Mouse (Mus musculus): ENCODE results near the gene Irak2.

Gene Irak2

DNA sequence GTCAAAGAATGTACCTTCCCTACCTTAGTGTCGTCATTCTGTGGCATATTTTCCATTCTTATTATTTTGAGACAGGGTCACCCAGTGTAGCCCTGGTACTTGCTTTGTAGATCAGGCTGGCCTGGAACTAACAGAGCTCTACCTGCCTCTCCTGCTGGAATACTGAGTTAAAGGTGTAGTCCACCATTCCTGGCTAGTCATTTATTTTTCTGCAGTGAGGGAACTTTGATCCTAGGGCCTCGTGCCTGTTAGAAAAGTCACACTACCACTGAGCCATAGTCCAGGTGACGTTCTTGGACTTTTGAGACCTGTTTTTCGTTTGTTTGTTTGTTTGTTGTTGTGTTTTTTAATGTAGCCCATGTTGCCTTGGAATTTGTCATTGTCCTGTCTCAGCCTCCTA, 934 bp downstream of the Irak2 start:
- no peak for DNase-seq (ENCODE audit: low spot score in 2 of 2)

DNA sequence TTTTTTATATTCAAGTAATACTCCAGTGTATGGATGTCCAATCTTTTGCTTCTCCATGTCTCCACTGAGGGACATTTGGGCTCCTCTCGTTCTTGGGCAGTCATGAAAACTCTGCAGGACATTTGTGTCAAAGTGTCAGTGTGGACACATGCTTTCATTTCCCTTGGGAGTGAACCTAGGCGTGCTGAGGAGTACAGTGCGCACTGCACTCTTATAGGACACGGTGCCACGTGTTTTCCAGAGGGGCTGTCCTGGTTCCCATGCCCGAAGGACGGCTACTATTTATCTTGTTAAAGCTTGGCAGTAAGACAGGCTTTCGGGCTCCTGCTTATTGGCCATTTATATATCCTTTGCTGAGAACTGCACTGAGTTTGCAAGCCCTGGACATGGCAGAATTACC, 4.3 kb downstream of the Irak2 start:
- DNase-seq (ENCODE audit: low spot score in 2 of 2), result no peak

DNA sequence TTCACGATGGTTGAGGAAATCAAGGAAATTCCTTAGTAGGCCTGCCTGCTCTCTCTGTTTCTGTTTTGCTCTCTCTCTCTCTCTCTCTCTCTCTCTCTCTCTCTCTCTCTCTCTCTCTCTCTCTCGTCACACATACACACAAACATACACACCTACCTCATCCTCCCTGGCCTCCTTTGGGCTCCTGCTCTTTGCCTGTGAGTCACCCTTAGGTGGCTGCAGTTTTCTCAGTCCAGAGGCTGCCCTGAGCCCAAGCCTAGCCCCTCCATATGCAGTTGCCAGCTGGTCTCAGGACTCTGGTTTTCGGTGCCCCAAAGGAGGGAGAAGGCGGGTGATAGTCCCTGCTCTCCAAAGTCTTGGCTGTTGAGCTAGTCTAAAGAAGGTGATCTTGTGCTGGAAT, 4.8 kb downstream of the Irak2 start:
- DNase-seq (ENCODE audit: low spot score in 2 of 2), result no peak

DNA sequence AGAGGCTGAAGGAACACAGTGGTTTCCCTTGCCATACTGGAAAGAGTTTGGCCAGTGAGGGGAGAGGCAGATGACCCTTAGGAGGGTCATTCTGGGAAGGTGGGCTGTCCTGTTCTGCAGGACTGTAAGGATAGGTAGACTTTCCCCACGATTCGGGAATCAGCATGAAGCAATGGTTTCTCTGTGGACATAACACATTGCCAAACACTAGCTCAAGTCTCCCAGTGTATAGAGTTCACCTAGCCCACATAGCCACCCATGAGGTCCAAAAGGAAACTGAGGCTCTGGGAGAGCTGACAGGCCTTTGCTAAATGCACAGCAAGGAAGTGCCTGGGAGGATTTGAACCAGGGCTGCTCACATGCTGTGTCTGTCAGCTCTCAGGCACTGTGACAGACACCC, 5.7 kb downstream of the Irak2 start:
- DNase-seq (ENCODE audit: low spot score in 2 of 2), result no peak

DNA sequence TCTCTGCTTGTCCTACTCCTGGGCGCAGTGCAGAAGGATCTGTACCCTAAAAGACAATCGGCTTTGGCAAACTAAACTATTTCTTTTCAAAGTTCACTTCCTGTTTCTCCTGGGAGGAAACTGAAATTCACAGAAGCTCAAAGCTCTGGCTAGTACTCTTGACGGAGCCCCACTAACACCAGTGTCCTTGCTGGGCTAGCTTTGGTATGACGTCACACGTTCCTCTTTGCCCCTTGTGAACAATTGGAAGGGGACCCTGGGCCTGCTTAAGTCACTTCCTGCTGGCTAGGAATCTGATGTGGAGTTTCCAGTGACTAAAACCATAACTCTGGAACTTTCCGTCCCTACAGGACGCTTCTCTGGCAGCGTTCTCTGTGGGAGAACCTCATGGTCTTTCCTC, 6.5 kb downstream of the Irak2 start:
- peak; percentile 87 to 95 for DNase-seq (ENCODE audit: low spot score in 2 of 2)

DNA sequence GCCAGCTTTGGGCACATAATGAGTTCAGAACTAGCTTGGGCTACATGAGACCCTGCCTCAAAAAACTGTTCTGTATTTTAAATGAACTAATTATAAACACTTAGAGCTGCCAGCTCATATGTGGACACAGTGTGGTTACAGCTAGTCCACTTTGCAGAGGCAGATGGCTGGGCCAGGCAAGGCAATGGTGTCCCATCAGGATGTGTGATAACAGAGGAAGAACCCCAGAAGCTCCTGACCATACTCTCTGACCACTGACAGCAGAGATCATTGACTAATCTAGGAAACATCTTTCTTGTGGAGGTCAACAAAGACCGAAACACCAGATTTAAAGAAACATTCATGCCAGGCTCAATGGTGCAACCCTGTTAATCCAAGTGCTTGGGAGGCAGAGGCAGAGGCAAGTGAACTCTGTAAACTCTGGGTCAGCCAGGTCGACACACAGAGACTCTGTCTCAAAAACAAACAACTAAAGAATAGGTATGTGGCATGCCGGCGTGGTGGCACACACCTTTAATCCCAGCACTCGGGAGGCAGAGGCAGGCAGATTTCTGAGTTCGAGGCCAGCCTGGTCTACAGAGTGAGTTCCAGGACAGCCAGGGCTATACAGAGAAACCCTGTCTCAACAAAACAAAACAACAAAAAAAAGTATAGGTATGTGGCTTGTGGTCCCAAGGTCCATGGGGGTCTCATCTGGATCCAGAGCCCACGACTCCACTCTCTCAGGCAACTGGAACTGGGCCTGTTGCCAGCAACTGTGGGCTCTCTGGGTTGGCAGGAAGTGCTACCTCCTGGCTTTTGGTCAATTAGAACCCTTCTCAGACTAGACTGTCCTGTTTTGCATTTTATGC, 11.3 kb downstream of the Irak2 start:
- no peak for DNase-seq (ENCODE audit: low spot score in 2 of 2)

DNA sequence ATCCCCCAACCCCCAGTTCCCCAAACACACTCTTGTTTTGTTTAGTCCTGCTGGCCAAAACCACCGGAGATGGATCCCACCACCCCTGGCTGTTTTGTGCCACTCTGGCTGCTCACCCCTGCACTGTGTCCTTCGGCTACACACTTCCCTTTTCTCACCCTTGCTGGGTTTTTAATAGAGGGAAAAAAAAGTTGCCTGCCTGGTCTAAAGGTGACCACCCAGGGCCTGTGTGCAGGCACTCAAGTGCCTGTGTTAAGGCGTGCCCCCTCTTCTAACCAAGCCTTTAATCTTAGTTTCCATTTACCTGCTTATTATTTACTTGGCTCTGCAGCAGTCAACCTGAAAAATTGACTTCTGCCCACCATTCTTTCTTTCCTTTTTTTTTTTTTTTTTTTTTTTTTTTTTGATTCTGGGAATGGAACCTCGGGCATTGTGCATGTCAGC, 12.0 kb downstream of the Irak2 start:
- DNase-seq (ENCODE audit: low spot score in 2 of 2), result no peak

DNA sequence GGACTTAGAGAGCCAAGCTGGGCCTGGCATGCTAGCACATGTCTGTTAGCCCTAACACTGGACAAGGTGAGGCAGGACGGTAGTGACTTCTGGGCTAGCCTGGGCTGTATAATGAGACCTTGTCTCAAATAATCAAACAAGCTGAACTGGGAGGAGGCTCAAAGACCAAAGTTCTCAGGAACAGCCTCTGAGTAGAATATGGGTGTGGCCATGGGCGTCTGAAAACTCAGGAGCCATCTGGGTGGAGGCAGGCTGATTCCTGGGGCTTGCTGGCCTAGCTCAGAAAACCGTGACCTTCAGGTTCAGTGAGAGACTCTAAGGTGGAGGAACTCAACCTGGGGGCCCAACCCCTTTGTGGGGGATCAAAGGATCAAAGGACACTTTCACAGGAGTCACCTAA, 13.4 kb downstream of the Irak2 start:
- DNase-seq (ENCODE audit: low spot score in 2 of 2), result no peak

DNA sequence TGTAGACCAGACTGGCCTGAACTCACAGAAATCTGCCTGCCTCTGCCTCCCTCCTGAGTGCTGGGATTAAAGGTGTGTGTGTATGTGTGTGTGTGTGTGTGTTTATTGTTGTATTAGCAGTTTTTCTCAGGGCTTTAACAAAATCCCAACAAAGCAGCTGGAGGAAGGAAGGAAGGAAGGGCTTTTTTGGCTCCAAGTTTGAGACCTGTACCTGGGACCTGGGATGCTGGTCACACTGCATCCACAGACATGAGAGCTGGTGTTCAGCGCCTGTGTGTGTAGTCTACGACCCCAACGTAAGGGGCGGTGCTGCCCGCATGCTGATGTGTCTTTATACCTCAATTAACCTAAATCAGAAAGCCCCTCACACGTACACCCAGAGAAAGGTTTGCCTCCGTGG, 15.3 kb downstream of the Irak2 start:
- DNase-seq (ENCODE audit: low spot score in 2 of 2), result no peak

DNA sequence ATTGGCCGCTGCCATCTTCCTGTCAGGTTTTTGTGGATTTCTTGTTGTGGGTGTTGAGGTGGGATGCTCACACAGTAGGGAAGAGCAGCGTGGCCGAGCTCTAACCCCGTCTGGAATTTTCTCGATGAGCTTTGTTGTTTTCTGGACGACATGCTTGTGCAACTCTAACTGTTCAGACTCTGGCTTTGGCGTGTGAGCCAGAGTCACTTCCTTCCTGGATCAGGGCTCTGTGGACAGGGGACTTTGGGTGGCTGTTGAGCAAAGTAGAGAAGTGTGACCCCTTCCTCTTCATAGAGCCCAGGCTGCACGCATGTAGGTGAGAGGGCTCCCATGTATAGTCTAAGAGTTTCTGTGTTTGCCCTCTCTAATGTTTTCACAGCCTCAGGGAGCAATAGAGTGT, 15.8 kb downstream of the Irak2 start:
- no peak for DNase-seq (ENCODE audit: low spot score in 2 of 2)

DNA sequence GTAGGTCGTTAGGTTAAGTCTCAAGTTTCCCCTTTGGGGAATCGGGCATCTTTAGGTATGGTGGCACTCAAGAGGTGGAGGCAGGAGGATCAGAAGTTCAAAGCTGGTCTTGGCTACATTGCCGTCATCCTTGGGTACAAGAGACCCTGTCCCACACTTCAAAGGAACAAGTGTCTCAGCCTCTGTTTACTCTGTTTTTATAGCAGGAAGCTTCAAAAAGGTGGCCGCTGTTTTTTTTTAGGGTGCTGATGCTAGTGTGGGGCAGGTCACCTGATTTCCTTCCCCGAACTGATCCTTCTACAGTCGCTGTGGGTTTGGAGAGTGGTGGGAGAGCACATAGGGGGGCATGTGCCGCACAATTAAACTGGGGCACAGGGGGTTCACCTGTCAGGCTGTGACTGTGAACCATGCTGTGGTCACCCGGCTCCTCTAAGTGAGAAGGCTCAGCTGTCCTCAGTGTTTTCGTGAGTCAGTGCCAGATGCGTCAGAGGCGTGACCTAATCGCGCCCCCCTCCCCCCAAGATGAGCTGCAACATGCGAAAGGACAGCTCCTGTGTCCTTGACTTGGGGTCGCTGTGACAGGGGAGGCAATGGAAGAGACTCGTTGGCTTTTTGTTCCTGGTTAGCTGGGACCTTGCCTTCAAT, 16.6 kb downstream of the Irak2 start:
- no peak for DNase-seq (ENCODE audit: low spot score in 2 of 2)

DNA sequence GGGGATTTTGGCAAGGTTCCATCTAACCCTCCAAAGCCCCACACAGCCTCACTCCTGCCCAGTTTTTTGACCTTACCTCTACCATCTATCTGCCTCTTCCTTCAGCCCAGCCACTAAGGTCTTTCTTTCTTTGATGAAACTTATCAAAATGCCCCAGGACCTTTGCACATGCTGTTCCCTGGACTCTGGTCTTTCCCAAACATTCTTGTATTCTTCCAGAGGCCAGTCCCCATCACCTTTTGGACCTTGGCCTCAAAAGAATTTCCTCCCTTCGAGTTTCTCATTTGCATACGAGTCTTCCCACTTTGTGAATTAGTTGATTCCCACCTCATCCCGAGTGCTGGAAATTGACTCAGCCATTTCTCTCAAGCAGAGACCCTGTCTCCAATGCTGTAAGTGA, 17.2 kb downstream of the Irak2 start:
- DNase-seq (ENCODE audit: low spot score in 2 of 2), result no peak

DNA sequence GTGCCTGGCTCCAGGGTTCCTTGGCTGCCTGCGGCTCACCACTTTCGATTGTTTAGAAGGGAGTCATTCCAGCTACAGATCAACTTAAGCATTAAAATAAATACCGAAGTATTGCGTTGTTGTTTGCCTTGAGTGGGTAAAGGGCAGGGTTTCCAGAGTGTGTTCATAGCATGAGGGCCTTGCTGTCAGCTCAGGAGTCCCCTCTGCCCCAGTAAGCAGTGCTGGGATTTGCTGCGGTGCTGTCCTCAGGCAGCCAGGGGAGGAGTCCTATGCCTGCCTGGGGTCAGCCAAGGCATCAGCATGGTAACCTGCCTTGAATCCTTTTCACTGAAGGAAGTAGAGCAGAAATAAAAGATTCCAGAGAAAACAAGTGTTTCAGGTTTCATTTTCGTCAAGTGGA, 18.6 kb downstream of the Irak2 start:
- no peak for DNase-seq (ENCODE audit: low spot score in 2 of 2)

DNA sequence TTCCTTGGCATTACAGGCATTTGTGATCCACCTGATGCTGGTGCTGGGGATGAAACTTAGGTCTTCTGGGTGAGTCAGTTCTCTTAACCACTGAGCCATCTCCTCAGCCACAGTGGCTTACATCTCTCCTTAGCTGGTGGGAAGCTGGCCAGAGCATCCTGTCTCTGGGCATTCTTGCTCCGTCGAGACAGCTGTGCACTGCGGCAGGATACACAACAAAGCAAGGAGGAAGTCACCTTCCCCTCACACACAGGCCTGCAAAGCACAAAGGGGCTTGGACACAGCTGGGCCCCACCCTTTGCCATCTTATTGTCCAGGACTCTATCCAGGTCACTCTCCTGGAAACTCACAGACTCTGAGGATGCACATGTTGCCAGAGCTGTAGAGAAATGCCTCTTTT, 20.0 kb downstream of the Irak2 start:
- peak in 1 of 2 experiments; percentile 71 for DNase-seq (ENCODE audit: low spot score in 2 of 2)

DNA sequence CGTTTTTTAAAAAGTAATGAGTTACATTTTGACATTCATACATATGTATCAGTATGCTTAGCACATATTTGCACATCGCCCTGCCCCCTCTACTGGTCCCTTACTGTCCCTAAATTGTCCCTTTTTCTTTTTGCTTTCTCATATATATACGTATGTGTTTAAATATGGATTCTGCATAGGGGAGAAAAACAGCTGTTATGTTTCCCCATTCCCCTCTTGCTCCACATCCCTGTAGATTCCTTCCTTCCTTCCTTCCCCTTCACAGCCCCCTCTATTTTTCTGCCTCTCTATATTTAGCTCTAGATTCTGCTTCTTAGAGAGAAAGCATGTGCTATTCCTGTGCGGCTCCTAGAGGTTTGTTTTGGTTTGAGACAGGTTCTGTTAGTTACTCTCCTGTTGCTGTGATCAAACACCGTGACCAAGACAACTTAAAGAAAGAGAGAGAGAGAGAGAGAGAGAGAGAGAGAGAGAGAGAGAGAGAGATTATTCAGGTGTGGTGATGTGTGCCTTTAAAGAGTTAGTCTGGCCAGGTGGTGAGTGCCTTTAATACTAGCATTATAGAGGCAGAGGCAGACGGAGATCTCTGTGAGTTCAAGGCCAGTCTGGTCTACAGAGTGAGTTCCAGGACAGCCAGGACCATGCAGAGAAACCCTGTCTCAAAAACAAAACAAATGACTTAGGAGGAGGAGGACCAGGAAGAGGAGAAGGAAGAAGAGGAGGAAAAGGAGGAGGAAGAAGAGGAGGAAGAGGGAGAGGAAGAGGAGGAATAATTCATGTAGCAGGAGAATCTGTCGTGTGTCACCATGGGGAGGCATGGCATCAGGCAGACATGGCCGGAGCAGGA, 21.6 kb downstream of the Irak2 start:
- no peak for DNase-seq (ENCODE audit: low spot score in 2 of 2)

DNA sequence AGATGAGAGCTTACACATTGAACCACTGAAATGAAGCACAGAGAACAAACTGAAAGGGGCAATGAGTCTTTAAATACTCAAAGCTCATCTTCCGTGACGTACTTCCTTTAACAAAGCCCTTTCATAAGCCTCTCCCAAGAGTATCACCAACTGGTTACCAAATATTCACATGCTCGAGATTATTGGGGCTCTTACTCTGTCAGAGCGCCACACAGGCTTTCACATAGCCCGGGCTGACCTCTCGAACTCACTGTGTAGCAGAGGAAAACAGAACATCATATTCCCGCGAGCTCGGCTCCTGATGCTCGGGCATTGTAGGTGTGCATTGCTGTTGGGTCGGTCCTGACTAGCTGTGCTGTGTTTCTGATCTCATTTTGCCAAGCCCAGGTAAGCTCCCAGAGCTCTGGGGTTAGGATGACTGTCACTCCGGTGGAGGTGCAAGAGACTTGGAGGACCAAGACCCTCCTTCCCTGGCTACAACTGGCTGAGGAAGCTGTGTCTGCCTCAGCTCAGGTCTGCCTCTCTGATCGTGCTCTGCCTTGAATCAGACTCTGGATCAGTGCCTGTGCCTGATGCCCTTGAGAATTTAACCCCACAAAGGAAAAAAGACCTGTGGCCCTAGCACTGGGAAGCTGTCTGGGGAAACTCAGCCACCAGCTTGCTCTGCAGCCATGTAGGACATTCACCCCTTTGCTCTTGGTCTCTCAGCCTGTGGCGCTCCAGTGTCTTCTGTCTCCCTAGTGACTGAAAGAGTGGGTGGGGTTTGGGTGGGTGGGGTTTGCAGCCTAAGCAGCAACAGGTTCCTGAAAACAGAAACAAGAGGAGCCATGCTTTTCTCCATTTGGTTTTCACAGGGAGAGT, 22.5 kb downstream of the Irak2 start:
- no peak for DNase-seq (ENCODE audit: low spot score in 2 of 2)

DNA sequence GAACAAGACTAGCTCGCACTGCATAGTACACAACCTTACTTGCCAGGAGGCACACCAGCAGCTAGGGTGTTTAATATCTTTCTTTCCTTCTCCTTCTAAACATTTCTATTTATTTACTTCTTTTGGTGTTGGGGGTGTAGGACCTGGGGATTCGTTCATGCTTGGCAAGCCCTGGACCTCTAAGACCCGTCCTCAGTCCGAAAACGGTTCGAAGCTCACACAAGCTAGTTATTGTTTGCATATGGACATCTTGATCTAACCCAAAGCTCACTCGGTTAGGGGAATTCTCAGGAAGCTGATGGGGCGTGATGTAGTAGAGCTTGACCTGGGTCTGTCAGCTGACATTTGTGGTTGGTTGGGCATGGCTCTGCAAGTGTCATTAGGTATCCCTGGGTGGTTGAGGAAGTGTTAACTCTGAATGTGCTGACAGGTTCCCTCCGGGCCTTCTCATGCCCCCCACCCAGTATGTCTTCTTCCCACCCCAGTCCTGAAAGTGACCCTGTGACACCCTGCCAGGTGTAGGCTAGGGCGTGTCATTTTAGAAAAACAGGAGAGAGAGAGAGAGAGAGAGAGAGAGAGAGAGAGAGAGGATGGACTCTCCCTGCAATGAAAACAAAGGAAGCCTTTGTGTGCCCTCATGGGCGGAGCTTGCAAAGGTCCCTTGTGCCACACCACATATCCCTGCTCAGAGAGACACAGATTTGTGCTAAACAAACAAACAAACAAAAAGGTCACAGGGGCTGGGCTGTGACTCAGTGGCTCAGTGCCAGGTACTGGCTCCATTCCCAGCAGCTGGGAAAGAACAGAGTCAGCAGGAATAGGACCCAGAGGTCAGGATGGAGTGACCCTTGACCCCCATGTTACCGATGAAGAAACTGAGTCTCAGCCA, 23.3 kb downstream of the Irak2 start:
- DNase-seq (ENCODE audit: low spot score in 2 of 2), result peak in 1 of 2 experiments; percentile 51

DNA sequence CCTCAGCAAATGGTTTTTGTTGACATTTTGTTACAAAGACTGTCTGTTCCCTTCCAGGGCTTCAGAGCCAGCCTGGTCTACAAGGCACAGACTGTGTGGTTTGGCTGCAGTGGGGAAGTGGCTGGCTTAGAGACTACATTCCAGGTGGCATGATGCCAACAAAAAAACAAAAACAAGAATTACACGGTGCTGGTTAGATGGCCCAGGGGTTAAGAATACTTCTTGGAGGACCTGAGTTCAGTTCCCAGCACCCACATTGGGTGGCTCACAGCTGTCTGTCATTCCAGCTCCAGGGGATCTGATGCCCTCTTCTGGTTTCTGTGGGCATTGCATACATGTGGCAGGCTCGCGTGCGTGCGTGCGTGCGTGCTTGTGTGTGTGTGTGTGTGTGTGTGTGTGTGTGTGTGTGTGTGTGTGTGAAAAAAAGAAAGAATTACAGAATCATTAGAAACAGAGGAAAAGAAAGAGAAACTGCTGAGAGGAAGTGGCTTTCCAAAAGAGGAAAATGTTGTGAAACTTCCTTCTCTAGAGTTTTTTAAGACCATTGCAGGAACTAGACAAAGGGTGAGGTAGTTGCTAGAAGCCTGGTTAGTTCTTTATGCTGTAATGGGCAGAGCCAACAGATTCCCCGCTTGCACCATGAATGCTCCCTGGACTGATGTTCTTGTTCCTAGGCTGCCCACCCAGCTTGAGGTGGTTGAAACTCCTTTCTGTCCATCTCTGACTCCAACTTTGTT, 24.9 kb downstream of the Irak2 start:
- no peak for DNase-seq (ENCODE audit: low spot score in 2 of 2)

DNA sequence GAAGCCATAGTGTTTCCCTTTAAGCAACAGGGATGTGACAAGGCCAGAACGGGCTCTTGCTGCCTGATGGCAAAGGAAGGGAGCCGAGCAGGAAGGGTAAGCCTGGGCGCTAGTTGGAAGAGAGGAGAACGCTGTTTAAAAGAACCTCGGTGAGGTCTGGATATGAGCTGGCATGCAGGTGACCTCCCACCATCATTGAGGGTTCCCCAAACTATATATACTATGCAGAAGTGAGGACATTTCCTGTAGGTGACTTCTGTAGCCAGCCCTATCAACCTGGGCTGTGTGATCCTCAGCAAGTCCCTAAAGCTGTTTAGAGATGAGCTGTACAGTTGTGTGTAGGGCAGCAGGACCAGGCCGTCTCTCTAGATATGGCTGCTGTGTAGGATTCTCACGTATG, 26.0 kb downstream of the Irak2 start:
- no peak for DNase-seq (ENCODE audit: low spot score in 2 of 2)

DNA sequence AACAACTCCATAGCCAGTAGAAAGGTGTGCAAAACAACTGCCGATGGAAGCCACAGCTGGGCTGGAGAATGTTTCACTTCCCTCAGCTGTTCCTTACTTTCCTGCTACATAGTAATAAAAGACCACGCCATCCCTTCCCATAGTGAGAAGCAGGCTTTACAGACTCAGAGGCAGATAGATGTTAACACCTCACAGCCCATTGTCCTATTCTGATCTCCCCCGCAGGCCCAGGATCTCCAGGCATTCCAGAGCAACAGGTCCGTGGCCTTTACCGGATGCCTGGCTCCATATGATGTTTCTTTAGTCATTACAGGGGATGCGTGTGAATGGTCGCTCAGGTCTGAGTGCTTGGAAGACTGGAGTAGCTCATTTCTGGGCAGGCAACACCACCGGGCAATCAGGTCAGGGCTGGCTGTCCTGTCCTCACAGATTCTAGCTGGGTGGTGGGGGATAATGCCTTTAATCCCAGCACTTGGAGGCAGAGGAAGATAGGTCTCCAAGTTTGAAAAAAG, 29.4 kb downstream of the Irak2 start:
- no peak for DNase-seq (ENCODE audit: low spot score in 2 of 2)
